Mouse (Mus musculus) C2C12 (cell line): Measurements from ENCODE around the gene Fn3krp. TPM values are rescaled to one million over a fixed set of nuclear protein-coding genes. Genes with fewer than 3 reads are reported as not detected.

Source experiments
- H3K27me3 ChIP-seq: one replicate; pipeline ENCODE4 v1.6.1; 2011; ENCODE audit not compliant: control insufficient read depth, insufficient read depth, insufficient read length
- H3K36me3 ChIP-seq: one replicate; pipeline ENCODE4 v1.6.1; 2011; ENCODE audit not compliant: control insufficient read depth, insufficient read depth
- H3K4me3 ChIP-seq: one replicate; pipeline ENCODE4 v1.5.1; 2011; ENCODE audit warnings: mild to moderate bottlenecking, control low read depth; ENCODE audit not compliant: poor library complexity, insufficient read depth, severe bottlenecking
- H3K79me2 ChIP-seq: one replicate; pipeline ENCODE4 v1.6.1; 2011; ENCODE audit not compliant: control insufficient read depth, insufficient read depth
- H3K79me3 ChIP-seq: one replicate; pipeline ENCODE4 v1.6.1; 2011; ENCODE audit warnings: low read depth, control low read depth
- H3ac ChIP-seq: one replicate; pipeline ENCODE3; 2011; ENCODE audit warnings: low read depth; ENCODE audit not compliant: control insufficient read depth, insufficient read length
- CEBPB ChIP-seq: IDR thresholded peaks from one replicate; pipeline ENCODE4 v1.6.1; 2011; ENCODE audit warnings: low read depth, mild to moderate bottlenecking, control low read depth, moderate library complexity
- CTCF ChIP-seq: IDR thresholded peaks from one replicate; pipeline ENCODE4 v1.5.1; 2011; ENCODE audit not compliant: control insufficient read depth, insufficient read depth, insufficient read length
- FOSL1 ChIP-seq: IDR thresholded peaks from one replicate; pipeline ENCODE4 v1.8.0; 2011; ENCODE audit warnings: mild to moderate bottlenecking, low read length; ENCODE audit not compliant: poor library complexity, insufficient read depth, severe bottlenecking
- MAX ChIP-seq: IDR thresholded peaks from one replicate; pipeline ENCODE4 v1.6.1; 2011; ENCODE audit warnings: mild to moderate bottlenecking, control low read depth
- MYOD1 ChIP-seq: IDR thresholded peaks from one replicate; pipeline ENCODE4 v1.6.1; 2011; ENCODE audit warnings: low read depth; ENCODE audit not compliant: control insufficient read depth, insufficient read length
- MYOG ChIP-seq: IDR thresholded peaks from one replicate; pipeline ENCODE4 v1.6.1; 2011; ENCODE audit not compliant: control insufficient read depth, insufficient read length; ENCODE audit errors: extremely low read depth
- USF1 ChIP-seq: IDR thresholded peaks from one replicate; pipeline ENCODE4 v1.6.1; 2011; ENCODE audit warnings: low read depth, mild to moderate bottlenecking, control low read depth, moderate library complexity
- polyA plus RNA-seq: library from polyadenylated mRNA; unstranded; fragments of >200 nt; fragmentation: generic; extraction: Trizol; gene quantifications from one replicate; pipeline ENCODE4 v1.2.1, GENCODE M21; 2012; ENCODE audit warnings: missing spikeins

Gene Fn3krp
- polyA plus RNA-seq, 1 experiment: 5.3 TPM

GRCm38 (mm10) chr11:121390793-121391192, 30.4 kb upstream of the Fn3krp start:
- H3K79me3 ChIP-seq: no peaks in the 10 kb centered on the region

GRCm38 (mm10) chr11:121392405-121392804, 28.8 kb upstream of the Fn3krp start:
- TF ChIP-seq CTCF (no peak), USF1 (no peak), FOSL1 (no peak), MAX (no peak), CEBPB (no peak), MYOG (no peak), MYOD1 (no peak)
- Histone ChIP-seq H3K79me2 (no peaks in the 10 kb centered on the region), H3K79me3 (no peaks in the 10 kb centered on the region), H3K4me3 (no peak overlapping the region), H3ac (no peak overlapping the region), H3K27me3 (no peaks in the 10 kb centered on the region), H3K36me3 (no peaks in the 10 kb centered on the region)

More at GRCm38 (mm10) chr11:121390793-121391192, 30.4 kb upstream of the Fn3krp start:
- TF ChIP-seq FOSL1: no peak
- Histone ChIP-seq H3K36me3 (no peaks in the 10 kb centered on the region), H3K27me3 (no peaks in the 10 kb centered on the region), H3K79me2 (no peaks in the 10 kb centered on the region), H3ac (no peak overlapping the region), H3K4me3 (no peak overlapping the region)

DNA sequence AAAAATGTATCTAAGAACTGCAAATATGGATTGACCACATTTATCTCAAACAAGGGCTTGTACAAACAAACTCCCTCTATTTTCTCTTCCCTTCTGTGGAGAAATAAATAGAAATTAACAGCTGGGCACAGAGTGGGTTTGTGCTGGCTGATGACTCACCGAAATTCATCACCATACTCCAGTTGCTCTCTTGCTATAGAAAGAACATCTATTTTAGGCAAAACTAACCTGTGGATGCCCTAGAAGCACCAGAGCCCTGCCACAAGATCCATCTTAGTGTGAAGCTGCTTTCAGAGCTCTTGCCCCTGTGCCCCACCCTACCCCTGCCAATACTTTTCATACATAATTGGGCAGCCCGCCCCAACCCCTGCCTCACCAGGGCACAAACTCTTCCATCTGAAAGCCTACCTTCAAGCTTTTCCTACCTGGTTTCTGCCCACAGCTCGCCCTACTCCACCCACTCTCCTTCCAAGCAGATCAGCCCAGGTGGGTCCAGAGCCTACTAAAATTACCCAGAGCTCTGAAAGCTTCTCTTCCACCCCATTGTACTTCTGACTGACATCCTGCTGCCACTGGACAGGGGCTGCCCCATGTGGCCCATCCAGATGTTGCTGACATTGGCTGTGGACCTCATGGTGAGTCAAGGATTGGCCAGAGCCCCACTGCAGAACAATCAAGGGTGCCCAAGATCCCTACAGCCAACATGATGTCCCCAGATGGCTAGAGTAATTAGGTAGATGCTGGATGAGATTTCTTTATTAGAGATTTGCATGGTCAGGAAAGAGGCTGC, 13.6 kb upstream of the Fn3krp start:
- no peak overlapping the region for H3K4me3 ChIP-seq
- TF ChIP-seq CEBPB: no peak
- peak; percentile 30 for TF ChIP-seq FOSL1
- no peak for TF ChIP-seq MYOG
- no peak for TF ChIP-seq CTCF
- TF ChIP-seq MYOD1: peak; percentile 81
- no peak for TF ChIP-seq USF1
- TF ChIP-seq MAX: peak; percentile 11
- no peak overlapping the region for H3ac ChIP-seq
- H3K79me3 ChIP-seq: no peaks in the 10 kb centered on the region
- H3K36me3 ChIP-seq: no peaks in the 10 kb centered on the region
- no peaks in the 10 kb centered on the region for H3K27me3 ChIP-seq
- H3K79me2 ChIP-seq: no peaks in the 10 kb centered on the region

GRCm38 (mm10) chr11:121414762-121415161, 6.4 kb upstream of the Fn3krp start:
- TF ChIP-seq MYOG: no peak
- Histone ChIP-seq H3K79me3 (no peaks in the 10 kb centered on the region), H3K4me3 (no peak overlapping the region), H3K27me3 (no peaks in the 10 kb centered on the region), H3K79me2 (no peaks in the 10 kb centered on the region), H3ac (no peak overlapping the region), H3K36me3 (no peaks in the 10 kb centered on the region)

GRCm38 (mm10) chr11:121415351-121415750, 5.8 kb upstream of the Fn3krp start:
- H3K36me3 ChIP-seq: no peaks in the 10 kb centered on the region
- no peaks in the 10 kb centered on the region for H3K27me3 ChIP-seq
- H3ac ChIP-seq: no peak overlapping the region
- no peaks in the 10 kb centered on the region for H3K79me3 ChIP-seq
- no peak overlapping the region for H3K4me3 ChIP-seq
- TF ChIP-seq MAX: no peak
- no peak for TF ChIP-seq MYOD1
- no peak for TF ChIP-seq FOSL1
- TF ChIP-seq USF1: no peak
- TF ChIP-seq CEBPB: no peak
- no peak for TF ChIP-seq MYOG
- TF ChIP-seq CTCF: no peak
- no peaks in the 10 kb centered on the region for H3K79me2 ChIP-seq

DNA sequence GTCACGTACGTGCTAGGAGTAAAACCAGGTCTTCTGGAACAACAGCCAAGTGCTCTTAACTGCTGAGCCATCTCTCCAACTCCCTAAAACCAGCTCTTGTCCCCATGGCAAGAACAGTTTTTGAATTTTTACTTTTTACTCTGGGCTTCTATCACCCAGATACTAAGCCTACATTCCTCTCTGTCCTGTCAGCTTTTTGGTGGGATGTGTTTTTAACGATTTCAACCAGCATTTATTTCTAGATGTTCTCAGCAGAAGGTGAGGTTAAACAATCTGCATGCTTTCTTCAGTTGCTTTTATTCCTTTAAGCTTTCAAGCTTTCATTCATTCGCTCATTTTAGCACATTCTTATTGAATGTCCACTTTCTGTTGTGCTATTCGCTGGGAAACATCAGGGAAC, 3.2 kb upstream of the Fn3krp start:
- TF ChIP-seq FOSL1 (no peak), USF1 (no peak), MYOD1 (no peak), CEBPB (no peak), MAX (no peak), CTCF (no peak), MYOG (no peak)
- Histone ChIP-seq H3K27me3 (no peaks in the 10 kb centered on the region), H3K4me3 (no peak overlapping the region), H3ac (no peak overlapping the region), H3K79me3 (no peaks in the 10 kb centered on the region), H3K36me3 (no peaks in the 10 kb centered on the region), H3K79me2 (no peaks in the 10 kb centered on the region)
